Mouse (Mus musculus): ENCODE data around the gene Ormdl3. TPM values are rescaled to one million over a fixed set of nuclear protein-coding genes. Genes with fewer than 3 reads are reported as not detected.
A peak's percentile ranks its signal among the peaks of the same experiment; 100 is the strongest.

Gene Ormdl3
- polyA plus RNA-seq, 1 experiment: 51.9 TPM

GRCm38 (mm10) chr11:98603953-98604352 is 16.8 kb upstream of the Ormdl3 start:
- Histone ChIP-seq H3K4me1 (ENCODE audit: control insufficient read depth, insufficient read depth, low read length) (no peaks in the 10 kb centered on the region), H3K27ac (ENCODE audit: insufficient read depth, low read length) (no peak overlapping the region), H3K4me3 (ENCODE audit: insufficient read depth, low read length) (no peak overlapping the region)
- TF ChIP-seq CTCF (IDR thresholded peaks at IDR 0.05; ENCODE audit: borderline replicate concordance, insufficient read depth, low read length) (no peak), POLR2A (IDR thresholded peaks at IDR 0.05; ENCODE audit: low read depth, low read length) (no peak)

- Histone ChIP-seq H3K4me3 (ENCODE audit: insufficient read depth, low read length) (no peak overlapping the region), H3K27ac (ENCODE audit: insufficient read depth, low read length) (no peak overlapping the region), H3K4me1 (ENCODE audit: control insufficient read depth, insufficient read depth, low read length) (no peaks in the 10 kb centered on the region)
- no peak for TF ChIP-seq CTCF (IDR thresholded peaks at IDR 0.05; ENCODE audit: borderline replicate concordance, insufficient read depth, low read length)
These were observed 15.0 kb upstream of the Ormdl3 start for GRCm38 (mm10) chr11:98602090-98602690.

- TF ChIP-seq POLR2A (IDR thresholded peaks at IDR 0.05; ENCODE audit: low read depth, low read length) (no peak), CTCF (IDR thresholded peaks at IDR 0.05; ENCODE audit: borderline replicate concordance, insufficient read depth, low read length) (no peak)
- H3K4me3 ChIP-seq (ENCODE audit: insufficient read depth, low read length): no peak overlapping the region
- no peaks in the 10 kb centered on the region for H3K4me1 ChIP-seq (ENCODE audit: control insufficient read depth, insufficient read depth, low read length)
- H3K27ac ChIP-seq (ENCODE audit: insufficient read depth, low read length): no peak overlapping the region
These were observed 12.1 kb upstream of the Ormdl3 start for GRCm38 (mm10) chr11:98599291-98599690.

GRCm38 (mm10) chr11:98598851-98599290 is 11.7 kb upstream of the Ormdl3 start:
- H3K4me1 ChIP-seq (ENCODE audit: control insufficient read depth, insufficient read depth, low read length): no peaks in the 10 kb centered on the region
- no peak overlapping the region for H3K4me3 ChIP-seq (ENCODE audit: insufficient read depth, low read length)
- no peak for TF ChIP-seq CTCF (IDR thresholded peaks at IDR 0.05; ENCODE audit: borderline replicate concordance, insufficient read depth, low read length)
- TF ChIP-seq POLR2A (IDR thresholded peaks at IDR 0.05; ENCODE audit: low read depth, low read length): no peak
- H3K27ac ChIP-seq (ENCODE audit: insufficient read depth, low read length): no peak overlapping the region

- Histone ChIP-seq H3K4me3 (ENCODE audit: insufficient read depth, low read length) (no peak within 1 kb of the TSS), H3K4me1 (ENCODE audit: control insufficient read depth, insufficient read depth, low read length) (no peaks in the 10 kb centered on the region), H3K27ac (ENCODE audit: insufficient read depth, low read length) (no peak within 1 kb of the TSS)
- TF ChIP-seq POLR2A (IDR thresholded peaks at IDR 0.05; ENCODE audit: low read depth, low read length) (no peak), CTCF (IDR thresholded peaks at IDR 0.05; ENCODE audit: borderline replicate concordance, insufficient read depth, low read length) (no peak)
These were observed 10.8 kb upstream of the Ormdl3 start, which contains the start of gene Lrrc3c for GRCm38 (mm10) chr11:98597991-98598390. Gene Lrrc3c (plus strand): TSS chr11:98598291.

- Histone ChIP-seq H3K4me3 (ENCODE audit: insufficient read depth, low read length) (no peak overlapping the region), H3K27ac (ENCODE audit: insufficient read depth, low read length) (no peak overlapping the region), H3K4me1 (ENCODE audit: control insufficient read depth, insufficient read depth, low read length) (no peaks in the 10 kb centered on the region)
- TF ChIP-seq CTCF (IDR thresholded peaks at IDR 0.05; ENCODE audit: borderline replicate concordance, insufficient read depth, low read length) (peak; percentile 29; the same call in 1 of the 2 replicates), POLR2A (IDR thresholded peaks at IDR 0.05; ENCODE audit: low read depth, low read length) (no peak)
These were observed 10.2 kb upstream of the Ormdl3 start for GRCm38 (mm10) chr11:98597363-98597762.

GRCm38 (mm10) chr11:98595955-98596354 is 8.8 kb upstream of the Ormdl3 start:
- TF ChIP-seq POLR2A (IDR thresholded peaks at IDR 0.05; ENCODE audit: low read depth, low read length) (no peak), CTCF (IDR thresholded peaks at IDR 0.05; ENCODE audit: borderline replicate concordance, insufficient read depth, low read length) (no peak)
- Histone ChIP-seq H3K4me1 (ENCODE audit: control insufficient read depth, insufficient read depth, low read length) (no peaks in the 10 kb centered on the region), H3K27ac (ENCODE audit: insufficient read depth, low read length) (no peak overlapping the region), H3K4me3 (ENCODE audit: insufficient read depth, low read length) (no peak overlapping the region)

GRCm38 (mm10) chr11:98595473-98595872 is 8.3 kb upstream of the Ormdl3 start:
- H3K27ac ChIP-seq (ENCODE audit: insufficient read depth, low read length): no peak overlapping the region
- no peak overlapping the region for H3K4me3 ChIP-seq (ENCODE audit: insufficient read depth, low read length)
- H3K4me1 ChIP-seq (ENCODE audit: control insufficient read depth, insufficient read depth, low read length): no peaks in the 10 kb centered on the region
- TF ChIP-seq CTCF (IDR thresholded peaks at IDR 0.05; ENCODE audit: borderline replicate concordance, insufficient read depth, low read length) (no peak), POLR2A (IDR thresholded peaks at IDR 0.05; ENCODE audit: low read depth, low read length) (no peak)

GRCm38 (mm10) chr11:98595021-98595420 is 7.9 kb upstream of the Ormdl3 start:
- Histone ChIP-seq H3K4me3 (ENCODE audit: insufficient read depth, low read length) (no peak overlapping the region), H3K27ac (ENCODE audit: insufficient read depth, low read length) (no peak overlapping the region), H3K4me1 (ENCODE audit: control insufficient read depth, insufficient read depth, low read length) (no peaks in the 10 kb centered on the region)
- TF ChIP-seq POLR2A (IDR thresholded peaks at IDR 0.05; ENCODE audit: low read depth, low read length): no peak
- TF ChIP-seq CTCF (IDR thresholded peaks at IDR 0.05; ENCODE audit: borderline replicate concordance, insufficient read depth, low read length): no peak

GRCm38 (mm10) chr11:98590548-98591445 is 3.6 kb upstream of the Ormdl3 start:
- H3K4me3 ChIP-seq (ENCODE audit: insufficient read depth, low read length): no peak overlapping the region
- no peak for TF ChIP-seq CTCF (IDR thresholded peaks at IDR 0.05; ENCODE audit: borderline replicate concordance, insufficient read depth, low read length)
- TF ChIP-seq POLR2A (IDR thresholded peaks at IDR 0.05; ENCODE audit: low read depth, low read length): no peak
- H3K4me1 ChIP-seq (ENCODE audit: control insufficient read depth, insufficient read depth, low read length): peaks cover 11% of the 10 kb centered on the region

More at GRCm38 (mm10) chr11:98590548-98591445, 3.6 kb upstream of the Ormdl3 start:
- no peak overlapping the region for H3K27ac ChIP-seq (ENCODE audit: insufficient read depth, low read length)

Measured in embryonic fibroblast, embryonic 13.5 days (primary cell).